Mouse (Mus musculus): Measurements from ENCODE around the gene Zfp599.
"Not testable (repeated sequence)": the region's sequence is repeated elsewhere in the genome, so short reads cannot be mapped to it uniquely, and the experiment has no call there.

DNA sequence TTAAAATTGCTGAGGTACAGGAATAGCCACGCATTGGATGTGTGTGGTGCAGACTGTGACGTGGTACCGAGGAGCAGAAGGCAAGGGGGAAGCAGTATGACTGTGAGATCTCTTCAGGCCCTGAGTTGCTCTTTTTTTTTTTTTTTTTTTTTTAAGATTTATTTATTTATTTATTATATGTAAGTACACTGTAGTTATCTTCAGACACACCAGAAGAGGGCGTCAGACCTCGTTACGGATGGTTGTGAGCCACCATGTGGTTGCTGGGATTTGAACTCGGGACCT, 33.4 kb downstream of the Zfp599 start:
- TF ChIP-seq MAZ (IDR thresholded peaks at IDR 0.05; ENCODE audit: low read depth, low read length); CTCF (IDR thresholded peaks at IDR 0.05 in 2 of 3, conservative IDR thresholded peaks at IDR 0.05 in 1 of 3; ENCODE audit: control insufficient read depth in 1 of 3, insufficient read depth in 1 of 3, low read depth in 2 of 3, low read length in 3 of 3, poor library complexity in 1 of 3, severe bottlenecking in 1 of 3); POLR2A (IDR thresholded peaks at IDR 0.05; ENCODE audit: control insufficient read depth in 1 of 2, insufficient read depth in 1 of 2, low read depth in 1 of 2, low read length in 2 of 2, poor library complexity in 1 of 2); JUND (IDR thresholded peaks at IDR 0.05; ENCODE audit: low read depth, low read length); USF1 (IDR thresholded peaks at IDR 0.05; ENCODE audit: low read depth, low read length); TAL1 (IDR thresholded peaks at IDR 0.05; ENCODE audit: low read length); EP300 (IDR thresholded peaks at IDR 0.05; ENCODE audit: low read depth in 1 of 2, low read length in 2 of 2); CHD2 (IDR thresholded peaks at IDR 0.05; ENCODE audit: low read length); SMC3 (IDR thresholded peaks at IDR 0.05; ENCODE audit: low read depth, low read length); E2F4 (IDR thresholded peaks at IDR 0.05; ENCODE audit: borderline replicate concordance, low read depth, low read length); ZC3H11A (IDR thresholded peaks at IDR 0.05; ENCODE audit: low read depth, low read length); NELFE (IDR thresholded peaks at IDR 0.05; ENCODE audit: low read depth, low read length); MAFK (IDR thresholded peaks at IDR 0.05; ENCODE audit: borderline replicate concordance, low read depth, low read length); ELF1 (IDR thresholded peaks at IDR 0.05; ENCODE audit: low read depth, low read length): not testable (repeated sequence)

Data from MEL (cell line).